Mouse (Mus musculus) testis, adult 2 months (tissue): ENCODE measurements around the gene Ghrhr.

Experiments
- CTCF ChIP-seq: fragments of 200-500 bp; IDR thresholded peaks from 2 replicates; pipeline ENCODE4 v1.5.1; 2012; ENCODE audit warnings: low read depth, mild to moderate bottlenecking, inconsistent platforms, low read length, moderate library complexity; ENCODE audit not compliant: control insufficient read depth, insufficient read depth, insufficient replicate concordance
- POLR2A ChIP-seq: fragments of 200-500 bp; IDR thresholded peaks from 2 replicates; pipeline ENCODE4 v1.6.1; 2012; ENCODE audit warnings: low read depth, mild to moderate bottlenecking, inconsistent platforms, low read length, moderate library complexity; ENCODE audit not compliant: control insufficient read depth

GRCm38 (mm10) chr6:55355575-55355974, 20.5 kb upstream of the Ghrhr start:
- TF ChIP-seq CTCF (no peak), POLR2A (no peak)
